Mouse (Mus musculus): ENCODE results near the gene Fnbp1.

Fnbp1 gene

DNA sequence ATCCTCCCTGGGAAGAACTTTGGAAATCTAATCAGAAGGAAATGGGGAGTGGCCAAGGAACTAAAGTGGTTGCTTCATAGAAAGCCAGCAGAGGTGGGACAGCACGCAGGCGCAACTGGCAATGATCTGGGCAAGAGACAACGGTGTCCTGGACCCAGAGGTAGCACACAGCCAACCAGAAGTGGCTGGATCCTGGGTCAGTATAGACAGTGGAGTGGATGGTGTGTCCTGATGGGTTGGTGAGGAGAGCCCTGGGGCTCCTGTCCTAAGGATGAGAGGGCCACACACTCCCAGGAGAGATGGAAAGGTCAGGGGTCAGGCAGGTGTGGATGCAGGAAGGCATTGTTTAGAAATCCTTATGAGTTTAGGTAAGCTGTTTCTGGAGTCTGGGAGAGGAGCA, 40.5 kb downstream of the Fnbp1 start:
- DNase-seq (ENCODE audit: inconsistent age in 2 of 2, low spot score in 1 of 2), result no peak

DNA sequence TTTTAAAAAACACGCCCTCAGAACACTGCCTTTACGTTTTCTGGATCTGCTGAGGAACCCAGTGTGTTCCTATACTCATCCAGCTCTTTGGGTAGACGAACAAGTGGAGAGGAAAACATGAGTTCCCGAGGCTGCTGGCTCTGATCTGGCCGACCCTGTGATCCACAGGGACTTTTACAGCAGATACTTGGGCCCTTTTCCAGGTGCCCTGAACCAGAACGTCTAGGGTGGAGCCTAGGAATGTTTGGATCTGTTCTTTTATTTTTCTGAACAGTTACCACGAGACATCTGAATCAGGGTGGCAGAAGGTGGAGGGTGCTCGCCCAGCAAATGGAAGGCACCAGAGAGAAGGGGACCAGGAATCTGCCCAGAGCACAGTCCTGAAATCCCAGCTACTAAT, 42.7 kb downstream of the Fnbp1 start:
- no peak for DNase-seq (ENCODE audit: inconsistent age in 2 of 2, low spot score in 1 of 2)

DNA sequence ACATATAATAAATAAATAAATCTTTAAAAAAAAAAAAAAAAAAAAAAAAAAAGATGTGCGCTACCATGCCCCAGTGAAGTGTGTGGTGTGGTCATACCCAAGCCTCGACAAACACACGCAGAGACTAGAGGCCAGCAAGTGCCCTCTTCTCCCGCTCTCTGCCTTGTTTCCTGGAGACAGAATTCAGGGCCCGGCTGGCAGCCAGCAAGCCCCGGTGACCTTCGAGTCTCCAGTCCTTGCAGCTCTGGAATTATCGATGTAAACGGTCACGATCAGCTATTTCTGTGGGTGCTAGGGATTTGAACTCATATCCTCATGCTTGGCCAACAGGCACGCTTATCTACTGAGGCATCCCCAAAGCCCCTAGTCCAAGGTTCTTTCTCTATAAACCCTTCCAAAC, 43.2 kb downstream of the Fnbp1 start:
- DNase-seq (ENCODE audit: inconsistent age in 2 of 2, low spot score in 1 of 2), result peak; percentile 44 to 71

DNA sequence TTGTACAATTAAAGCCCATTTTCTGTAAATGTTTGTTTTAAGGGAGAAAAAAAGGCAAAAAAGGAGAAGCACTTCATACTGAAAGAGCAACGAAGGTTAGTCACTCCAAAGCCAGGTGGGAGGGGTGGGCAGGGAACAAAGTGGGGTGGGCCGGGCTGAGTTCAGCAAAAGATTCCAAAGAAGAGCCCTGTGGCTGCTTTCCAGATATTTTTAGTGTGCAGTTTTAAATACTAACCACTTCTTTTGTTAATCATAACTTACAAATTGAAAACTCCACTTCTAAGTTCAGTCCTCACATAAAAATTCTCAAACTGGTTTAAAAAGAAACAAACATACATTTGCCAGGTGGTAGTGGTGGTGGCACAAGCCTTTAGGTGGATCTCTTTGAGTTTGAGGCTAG, 44.5 kb downstream of the Fnbp1 start:
- DNase-seq (ENCODE audit: inconsistent age in 2 of 2, low spot score in 1 of 2), result no peak

DNA sequence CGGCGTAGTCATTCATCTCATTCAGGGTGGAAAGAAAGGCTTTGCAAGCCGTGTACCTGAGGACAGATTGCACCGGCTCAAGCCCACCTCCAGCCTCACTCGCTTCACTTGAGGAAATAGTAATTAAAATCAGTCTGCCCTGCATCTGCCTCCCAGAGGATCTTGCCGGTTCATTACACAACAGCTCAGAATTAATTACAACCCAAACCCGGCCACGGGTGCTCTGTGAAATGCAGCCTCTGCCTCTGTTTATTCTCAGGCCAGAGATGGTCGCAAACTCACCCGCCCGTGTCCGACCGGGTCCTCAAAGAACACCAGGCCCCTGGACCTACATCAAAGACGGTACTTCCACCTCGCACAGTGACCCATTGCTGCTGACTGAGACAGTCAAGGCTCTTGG, 45.7 kb downstream of the Fnbp1 start:
- DNase-seq (ENCODE audit: inconsistent age in 2 of 2, low spot score in 1 of 2), result no peak

DNA sequence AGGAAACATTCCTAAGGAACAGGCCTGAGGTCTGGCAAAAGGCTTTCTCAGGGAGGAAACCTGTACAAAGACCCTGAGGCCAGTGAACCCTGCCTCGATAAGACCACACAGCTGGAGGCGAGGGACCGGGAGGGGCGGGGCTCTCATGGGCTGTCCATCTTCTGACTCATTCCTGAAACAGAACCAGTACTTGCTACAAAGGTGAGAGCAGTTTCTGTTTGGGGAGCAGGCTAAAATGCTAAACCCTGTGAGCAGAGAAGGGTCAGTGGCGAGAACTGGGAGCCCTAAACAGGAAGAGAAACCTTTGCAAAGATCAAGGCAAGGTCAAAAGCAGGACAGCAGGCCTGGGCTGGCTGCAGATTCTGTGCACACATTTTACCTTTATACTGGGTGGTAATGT, 47.2 kb downstream of the Fnbp1 start:
- DNase-seq (ENCODE audit: inconsistent age in 2 of 2, low spot score in 1 of 2), result peak; percentile 41 to 68

DNA sequence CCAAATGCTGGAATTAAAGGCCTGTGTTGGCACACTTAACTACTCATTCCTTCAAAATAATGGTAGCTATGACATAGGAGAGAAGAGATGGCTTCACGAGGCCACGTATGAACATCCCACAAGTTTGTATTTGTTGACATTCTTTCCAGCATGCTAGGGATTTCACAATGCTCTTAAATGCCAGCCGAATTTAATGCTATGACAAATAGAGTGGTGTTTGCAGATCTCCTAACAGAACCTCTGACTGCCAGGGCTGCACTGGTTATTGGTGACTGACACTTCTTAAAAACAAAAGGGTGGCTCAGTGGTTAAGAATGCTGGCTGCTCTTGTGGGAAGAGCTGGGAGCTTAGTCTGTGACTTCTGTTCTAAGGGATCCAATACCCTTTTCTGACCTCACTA, 48.9 kb downstream of the Fnbp1 start:
- no peak for DNase-seq (ENCODE audit: inconsistent age in 2 of 2, low spot score in 1 of 2)

DNA sequence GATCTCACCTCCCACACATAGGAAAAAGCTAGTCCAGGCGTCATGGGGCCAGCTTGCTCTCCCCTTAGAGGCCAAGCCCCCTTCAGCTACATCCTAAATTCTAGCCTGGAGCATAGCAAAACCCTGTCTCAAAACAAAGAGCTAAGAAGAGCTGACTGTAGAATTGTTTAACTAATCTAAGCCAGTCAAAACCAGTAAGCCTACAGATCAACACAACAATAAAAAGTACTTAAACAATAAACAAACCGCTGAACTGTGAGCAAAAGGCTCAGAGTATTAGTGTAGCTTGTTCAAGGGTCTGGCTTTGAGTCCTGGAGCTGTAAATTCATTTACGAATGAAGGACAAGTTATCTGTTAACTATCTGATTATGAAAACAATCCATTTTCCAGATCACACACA, 50.6 kb downstream of the Fnbp1 start:
- no peak for DNase-seq (ENCODE audit: inconsistent age in 2 of 2, low spot score in 1 of 2)

DNA sequence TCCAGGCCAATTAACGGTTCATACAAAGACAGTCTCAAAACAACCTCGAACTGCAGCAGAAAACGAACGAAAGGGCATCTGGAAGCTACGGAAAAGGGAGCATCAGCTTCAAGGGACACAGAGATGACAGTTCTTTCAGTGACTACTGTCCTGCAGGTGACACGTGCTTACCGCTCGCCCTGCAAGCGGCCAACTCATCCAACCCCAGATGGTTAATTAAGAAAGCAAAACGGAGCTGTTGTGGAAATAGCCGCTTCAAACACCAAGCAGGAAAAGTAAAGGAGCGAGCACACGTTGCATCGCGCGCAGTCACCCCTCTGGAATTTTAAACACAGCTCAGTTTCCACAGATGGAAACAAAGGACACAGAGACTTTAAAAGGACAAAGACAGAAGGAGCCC, 52.2 kb downstream of the Fnbp1 start:
- no peak for DNase-seq (ENCODE audit: inconsistent age in 2 of 2, low spot score in 1 of 2)

DNA sequence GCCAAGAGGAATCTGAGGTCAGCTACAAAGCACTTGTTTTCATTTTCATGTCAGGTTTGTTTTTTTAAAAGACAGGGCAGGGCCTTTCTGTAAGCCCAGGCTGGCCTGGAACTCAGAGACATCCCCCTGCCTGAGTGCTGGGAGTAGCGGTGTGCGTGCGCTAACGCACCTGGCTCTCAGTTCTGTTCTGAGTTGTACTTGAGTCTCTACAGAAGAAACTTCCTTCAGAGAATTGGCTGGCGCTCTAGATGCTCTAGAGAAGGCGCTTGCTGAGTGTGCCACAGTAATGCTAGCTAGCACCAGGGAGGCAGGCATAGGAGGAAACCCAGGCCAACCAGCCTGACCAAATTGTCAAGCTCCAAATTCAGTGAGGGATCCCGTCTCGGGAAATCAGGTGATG, 52.9 kb downstream of the Fnbp1 start:
- DNase-seq (ENCODE audit: inconsistent age in 2 of 2, low spot score in 1 of 2), result no peak

DNA sequence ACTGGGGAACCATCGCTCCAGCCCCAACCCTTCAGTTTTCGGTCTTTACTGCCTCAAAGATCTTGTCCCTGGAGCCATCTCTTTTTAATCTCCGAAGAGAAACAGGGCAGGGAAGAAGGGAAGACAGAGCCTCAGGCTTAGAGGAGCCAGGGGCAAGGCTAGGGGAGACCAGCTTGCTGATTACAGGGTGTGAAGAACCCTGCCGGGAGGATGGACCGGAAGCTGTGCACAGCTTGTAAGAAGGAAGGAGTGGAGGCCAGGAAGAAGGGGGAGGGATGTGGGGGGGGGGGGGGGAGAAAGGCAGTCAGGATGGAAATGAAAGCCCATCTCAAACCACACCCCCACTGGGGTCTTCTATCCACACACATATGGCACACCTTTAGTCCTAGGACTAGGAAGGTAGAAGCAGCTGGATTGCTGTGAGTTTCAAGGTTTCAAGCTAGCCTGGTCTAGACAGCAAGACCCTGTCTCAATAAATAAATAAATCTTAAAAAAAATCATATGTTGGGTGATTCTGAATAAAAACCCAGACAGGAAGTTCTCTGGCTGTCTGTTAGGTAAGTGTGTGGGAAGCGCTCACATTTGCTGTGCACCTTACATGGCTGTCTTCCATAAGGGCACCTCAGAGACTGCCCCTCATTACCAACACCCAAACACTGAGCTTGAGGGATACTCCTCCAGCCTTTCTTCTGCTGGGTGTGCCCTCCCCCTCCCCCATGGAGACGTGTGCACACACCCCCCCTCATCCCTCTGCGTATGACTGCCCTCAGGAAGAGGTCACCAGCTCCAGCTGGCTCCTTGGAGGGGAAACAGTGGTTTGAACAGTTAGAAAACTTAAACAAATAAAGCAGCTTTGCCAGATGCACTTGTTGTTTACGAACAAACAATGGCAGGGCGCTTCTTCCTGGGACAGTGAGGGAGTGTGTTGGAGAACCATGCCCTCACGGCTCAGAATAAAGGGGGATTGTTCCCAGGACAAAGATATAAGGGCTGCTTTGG, 53.8 kb downstream of the Fnbp1 start:
- peak; percentile 21 to 50 for DNase-seq (ENCODE audit: inconsistent age in 2 of 2, low spot score in 1 of 2)

DNA sequence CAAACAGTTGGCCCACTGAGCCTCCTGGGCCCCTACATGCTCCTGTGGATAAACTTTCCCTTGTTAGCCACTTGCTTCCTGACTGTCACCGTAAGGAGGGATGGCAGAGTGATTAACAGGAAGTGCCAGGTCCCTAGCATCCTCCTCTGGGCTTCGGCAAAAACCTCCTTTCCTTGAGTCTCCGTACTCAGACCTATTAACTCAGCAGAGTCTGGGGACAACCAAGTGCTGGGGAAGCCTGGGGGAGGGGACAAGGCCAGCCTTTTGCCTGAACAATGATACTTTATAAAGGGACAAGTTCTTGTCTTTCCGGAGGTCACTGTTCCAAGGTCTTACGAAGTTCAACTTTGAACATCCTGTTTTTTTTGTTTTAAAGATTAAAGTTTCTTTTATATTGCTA, 54.7 kb downstream of the Fnbp1 start:
- peak; percentile 37 to 60 for DNase-seq (ENCODE audit: inconsistent age in 2 of 2, low spot score in 1 of 2)

DNA sequence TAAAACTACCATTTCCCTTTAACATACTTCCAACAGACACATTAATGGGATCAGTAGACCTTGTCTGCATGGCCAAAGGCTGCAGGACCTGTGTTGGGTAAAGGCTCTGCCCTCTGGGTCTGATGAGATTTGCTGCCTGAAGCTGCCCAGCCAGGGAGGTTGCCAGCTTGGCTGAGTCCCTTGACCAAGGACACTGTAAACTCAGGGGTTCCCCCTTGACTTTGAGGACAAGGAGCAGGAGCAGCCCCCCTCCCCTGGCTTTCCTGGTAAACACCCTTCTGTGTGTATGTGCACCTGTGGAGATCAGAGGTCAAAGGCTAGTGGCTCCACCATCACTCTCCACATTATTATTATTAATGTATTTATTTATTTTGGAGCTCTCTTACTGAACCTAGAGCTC, 55.3 kb downstream of the Fnbp1 start:
- no peak for DNase-seq (ENCODE audit: inconsistent age in 2 of 2, low spot score in 1 of 2)

DNA sequence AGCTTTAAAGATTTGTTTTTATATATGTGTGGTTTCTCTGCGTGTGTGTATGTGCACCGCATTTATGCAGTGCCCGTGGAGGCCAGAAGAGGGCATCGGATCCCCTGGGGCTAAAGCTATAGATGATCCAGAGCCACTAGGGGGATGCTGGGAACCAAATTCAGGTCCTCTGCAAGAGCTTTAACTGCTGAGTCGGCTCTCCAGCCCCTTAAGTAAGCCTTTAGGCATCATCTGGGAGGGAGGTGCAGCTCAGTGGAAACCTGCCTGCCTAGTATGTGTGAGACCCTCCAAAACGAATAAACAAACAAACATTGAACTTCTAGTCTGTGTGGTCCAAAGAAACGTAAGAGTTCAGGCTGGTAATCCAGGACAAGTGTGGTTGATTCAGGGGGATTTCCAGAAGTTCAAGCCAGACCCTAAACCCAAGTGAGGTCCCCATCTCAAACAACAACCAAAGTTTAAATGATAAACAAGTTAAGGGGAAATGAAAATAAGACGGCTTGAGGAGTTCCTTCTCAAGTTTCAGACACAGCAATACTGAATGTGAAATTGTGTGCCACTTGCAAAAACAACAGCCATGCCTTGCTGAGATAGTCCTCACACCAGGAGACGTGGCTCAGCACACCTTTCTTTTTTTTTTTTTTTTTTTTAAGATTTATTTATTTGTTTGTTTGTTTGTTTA, 57.5 kb downstream of the Fnbp1 start:
- DNase-seq (ENCODE audit: inconsistent age in 2 of 2, low spot score in 1 of 2), result no peak

DNA sequence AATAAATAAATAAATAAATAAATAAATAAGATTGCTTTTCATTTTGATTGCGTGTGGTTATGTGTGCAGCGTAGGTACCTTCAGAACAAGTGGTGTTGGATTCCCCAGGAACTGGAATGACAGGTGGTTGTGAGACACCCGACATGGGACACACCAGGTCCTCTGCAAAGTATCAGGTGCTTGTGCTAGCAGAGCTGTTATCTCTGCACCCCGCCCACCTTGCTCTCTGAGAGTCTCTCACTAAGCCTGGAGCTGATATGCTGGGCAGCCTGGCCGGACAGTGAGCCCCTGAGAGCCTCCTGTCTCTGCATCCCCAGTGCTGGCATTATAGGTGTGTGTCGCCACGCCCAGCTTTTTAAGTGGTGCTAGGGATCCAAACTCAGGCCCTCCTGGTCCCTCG, 58.4 kb downstream of the Fnbp1 start:
- no peak for DNase-seq (ENCODE audit: inconsistent age in 2 of 2, low spot score in 1 of 2)

DNA sequence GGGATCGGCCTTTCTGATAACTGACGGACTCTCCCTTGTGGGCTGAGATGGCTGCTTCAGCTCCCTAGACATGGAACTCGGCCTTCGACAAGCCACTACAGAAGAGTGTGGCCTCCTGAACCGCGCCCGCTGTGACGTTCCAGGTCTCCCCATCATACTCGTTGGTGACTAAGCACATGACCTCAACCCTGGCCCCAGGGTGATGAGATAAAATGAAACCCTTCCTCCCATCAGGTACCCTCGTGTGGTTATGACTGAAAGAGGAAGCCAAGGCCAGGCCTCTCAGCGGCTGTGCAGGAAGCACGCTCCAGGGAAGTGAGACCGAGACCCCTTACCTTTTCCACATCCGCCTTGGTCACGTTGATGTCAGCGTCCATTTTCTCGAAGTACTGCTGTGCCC, 59.2 kb downstream of the Fnbp1 start:
- DNase-seq (ENCODE audit: inconsistent age in 2 of 2, low spot score in 1 of 2), result peak in 1 of 2 experiments; percentile 49

DNA sequence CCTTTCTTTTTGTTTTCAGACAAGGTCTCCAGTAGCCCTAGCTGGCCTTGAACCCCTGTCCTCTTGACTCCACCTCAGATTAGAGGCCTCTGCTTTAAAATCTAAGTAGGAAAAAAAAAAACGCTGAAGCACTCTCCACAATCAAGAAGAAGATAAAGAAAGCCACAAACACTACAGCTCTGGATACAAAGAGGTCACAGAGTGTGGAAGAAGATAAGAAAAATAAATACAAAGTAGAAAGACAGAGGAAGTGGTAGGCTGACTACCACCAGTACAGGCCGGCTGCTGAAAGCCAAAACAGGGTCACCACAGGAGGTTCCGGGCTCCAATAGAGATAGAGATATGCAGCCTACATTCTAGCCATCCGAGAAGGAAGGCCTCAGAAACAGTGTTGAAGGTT, 60.5 kb downstream of the Fnbp1 start:
- no peak for DNase-seq (ENCODE audit: inconsistent age in 2 of 2, low spot score in 1 of 2)

DNA sequence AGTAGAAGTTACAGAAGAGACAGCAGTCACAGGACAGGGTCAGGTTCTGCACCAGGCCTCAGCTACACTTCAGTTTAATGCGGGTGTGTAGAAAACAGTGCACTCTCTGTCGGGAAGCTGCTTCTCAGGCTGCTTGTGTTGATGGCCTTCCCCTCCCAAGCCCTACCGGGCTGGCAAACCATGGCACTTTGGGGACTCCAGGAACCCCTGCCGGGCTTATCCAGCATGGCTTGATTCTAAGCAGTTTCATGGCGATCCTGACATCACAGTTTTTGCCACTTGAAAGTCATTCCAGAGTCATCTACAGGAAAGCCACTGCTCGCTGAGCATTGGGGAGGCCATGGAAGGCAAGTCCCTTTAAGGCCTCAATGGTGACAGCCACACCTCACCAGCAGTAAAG, 62.7 kb downstream of the Fnbp1 start:
- no peak for DNase-seq (ENCODE audit: inconsistent age in 2 of 2, low spot score in 1 of 2)

DNA sequence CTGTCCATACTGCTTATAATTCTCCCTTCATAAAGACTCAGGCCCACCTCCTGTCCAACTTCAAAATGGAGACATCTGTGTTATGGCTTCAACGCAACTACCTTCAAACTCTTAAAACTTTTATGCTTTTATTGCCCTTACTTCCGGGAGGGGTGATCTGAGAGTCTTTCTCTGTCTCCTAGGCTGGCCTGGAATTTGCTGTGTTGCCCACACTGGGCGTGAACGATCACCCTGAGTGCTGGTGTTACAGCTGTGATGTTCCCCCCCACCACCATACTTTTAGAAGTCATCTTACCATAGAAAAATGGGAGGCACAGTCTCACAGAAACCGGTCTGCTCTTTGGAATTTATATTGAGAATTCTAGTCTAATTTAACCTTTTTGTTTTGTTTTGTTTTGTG, 64.2 kb downstream of the Fnbp1 start:
- no peak for DNase-seq (ENCODE audit: inconsistent age in 2 of 2, low spot score in 1 of 2)

DNA sequence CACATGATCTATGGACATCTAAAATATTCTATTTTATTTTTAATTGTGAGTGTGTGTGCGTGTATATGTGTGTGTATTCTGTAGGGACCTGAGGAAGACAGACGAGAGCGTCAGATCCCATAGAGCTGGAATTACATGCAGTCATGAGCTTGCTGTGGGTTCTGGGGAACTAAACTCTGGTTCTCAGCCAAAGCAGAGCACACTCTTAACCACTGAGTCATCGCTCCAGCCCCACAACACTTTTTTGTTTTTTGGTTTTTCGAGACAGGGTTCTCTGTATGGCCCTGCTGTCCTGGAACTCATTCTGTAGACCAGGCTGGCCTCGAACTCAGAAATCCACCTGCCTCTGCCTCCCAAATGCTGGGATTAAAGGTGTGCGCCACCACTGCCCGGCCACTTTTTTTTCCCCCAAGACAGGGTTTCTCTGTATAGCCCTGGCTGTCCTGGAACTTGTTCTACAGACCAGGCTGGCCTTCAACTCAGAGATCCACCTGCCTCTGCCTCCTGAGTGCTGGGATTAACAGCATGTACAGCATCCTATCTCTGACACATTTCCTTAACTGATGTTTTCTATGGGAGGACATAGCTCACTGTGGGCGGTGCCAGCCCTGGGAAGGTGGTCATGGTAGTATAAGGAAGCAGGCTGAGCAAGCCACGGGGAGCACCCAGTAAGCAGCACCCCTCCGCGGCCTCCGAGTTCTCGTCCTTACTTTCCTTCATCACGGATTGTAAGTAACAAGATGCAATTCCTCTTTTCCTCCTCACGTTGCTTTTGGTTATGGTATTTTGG, 65.3 kb downstream of the Fnbp1 start:
- no peak for DNase-seq (ENCODE audit: inconsistent age in 2 of 2, low spot score in 1 of 2)

DNA sequence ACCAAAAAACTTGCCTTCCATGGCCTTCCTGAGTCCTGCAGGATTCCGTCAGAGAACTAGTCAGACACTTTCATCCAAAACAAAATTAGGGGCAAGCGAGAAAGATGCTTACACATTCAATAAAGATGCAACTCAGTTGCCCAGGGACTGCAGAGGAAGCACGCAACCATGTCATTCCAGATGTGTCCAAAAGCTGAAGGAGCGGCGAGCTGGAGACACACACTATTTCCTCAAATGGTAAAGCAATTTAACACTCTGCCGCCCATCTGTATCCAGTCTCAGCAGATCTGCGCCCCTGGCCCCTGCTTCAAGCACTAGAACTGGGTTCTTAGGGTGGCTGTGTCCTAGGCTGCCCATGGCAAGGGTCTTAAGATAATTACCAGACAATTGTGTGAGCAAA, 66.0 kb downstream of the Fnbp1 start:
- no peak for DNase-seq (ENCODE audit: inconsistent age in 2 of 2, low spot score in 1 of 2)

DNA sequence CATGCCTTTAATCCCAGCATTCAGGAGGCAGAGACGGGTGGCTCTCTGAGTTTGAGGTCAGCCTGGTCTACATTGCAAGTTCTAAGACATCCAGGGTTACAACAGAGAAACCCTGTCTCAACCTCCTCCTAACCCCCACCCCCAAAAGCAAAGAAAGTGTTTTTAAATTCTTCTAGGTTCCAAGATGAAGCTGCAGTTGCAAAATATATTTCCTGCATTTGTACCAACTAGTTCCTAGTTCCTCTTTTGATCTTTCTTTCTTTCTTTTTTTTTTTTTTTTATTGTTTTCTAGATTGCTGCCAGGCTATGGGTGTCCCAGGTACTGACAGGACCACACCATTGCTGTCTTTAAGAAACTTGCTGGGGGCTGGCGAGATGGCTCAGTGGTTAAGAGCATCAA, 66.6 kb downstream of the Fnbp1 start:
- no peak for DNase-seq (ENCODE audit: inconsistent age in 2 of 2, low spot score in 1 of 2)

All from adrenal gland, adult (tissue).